Mouse (Mus musculus) cortical plate, adult 2 months (tissue): ENCODE data around the gene Anp32e. TPM values are rescaled to one million over a fixed set of nuclear protein-coding genes. Genes with fewer than 3 reads are reported as not detected.
"Not testable (repeated sequence)": the region's sequence is repeated elsewhere in the genome, so short reads cannot be mapped to it uniquely, and the experiment has no call there.

Experiments used
- H3K27ac ChIP-seq: fragments of 200-500 bp; 2 replicates; pipeline ENCODE4 v1.5.1; 2012; ENCODE audit warnings: low read length, control low read depth, inconsistent platforms; ENCODE audit not compliant: insufficient read depth
- H3K4me1 ChIP-seq: fragments of 200-500 bp; 2 replicates; pipeline ENCODE4 v1.6.1; 2011; ENCODE audit warnings: low read length; ENCODE audit not compliant: control insufficient read depth, insufficient read depth
- H3K4me3 ChIP-seq: fragments of 200-500 bp; 2 replicates; pipeline ENCODE4 v1.5.1; 2011; ENCODE audit warnings: mild to moderate bottlenecking, low read length, control low read depth; ENCODE audit not compliant: insufficient read depth
- CTCF ChIP-seq: fragments of 200-500 bp; IDR thresholded peaks from 2 replicates; pipeline ENCODE4 v1.5.1; 2011; ENCODE audit warnings: mild to moderate bottlenecking, control low read depth, low read length; ENCODE audit not compliant: insufficient read depth; ENCODE audit errors: extremely low read depth
- POLR2A ChIP-seq: fragments of 200-500 bp; IDR thresholded peaks from 2 replicates; pipeline ENCODE4 v1.6.1; 2011; ENCODE audit warnings: mild to moderate bottlenecking, low read length, control low read depth; ENCODE audit not compliant: insufficient read depth; ENCODE audit errors: extremely low read depth
- polyA plus RNA-seq: library from polyadenylated mRNA; depleted of rRNA; stranded (reverse); fragments of >200 nt; gene quantifications from 2 replicates; pipeline ENCODE4 v1.2.3, GENCODE M21; 2012

The Anp32e gene
- polyA plus RNA-seq, 1 experiment = 69.8 TPM

DNA sequence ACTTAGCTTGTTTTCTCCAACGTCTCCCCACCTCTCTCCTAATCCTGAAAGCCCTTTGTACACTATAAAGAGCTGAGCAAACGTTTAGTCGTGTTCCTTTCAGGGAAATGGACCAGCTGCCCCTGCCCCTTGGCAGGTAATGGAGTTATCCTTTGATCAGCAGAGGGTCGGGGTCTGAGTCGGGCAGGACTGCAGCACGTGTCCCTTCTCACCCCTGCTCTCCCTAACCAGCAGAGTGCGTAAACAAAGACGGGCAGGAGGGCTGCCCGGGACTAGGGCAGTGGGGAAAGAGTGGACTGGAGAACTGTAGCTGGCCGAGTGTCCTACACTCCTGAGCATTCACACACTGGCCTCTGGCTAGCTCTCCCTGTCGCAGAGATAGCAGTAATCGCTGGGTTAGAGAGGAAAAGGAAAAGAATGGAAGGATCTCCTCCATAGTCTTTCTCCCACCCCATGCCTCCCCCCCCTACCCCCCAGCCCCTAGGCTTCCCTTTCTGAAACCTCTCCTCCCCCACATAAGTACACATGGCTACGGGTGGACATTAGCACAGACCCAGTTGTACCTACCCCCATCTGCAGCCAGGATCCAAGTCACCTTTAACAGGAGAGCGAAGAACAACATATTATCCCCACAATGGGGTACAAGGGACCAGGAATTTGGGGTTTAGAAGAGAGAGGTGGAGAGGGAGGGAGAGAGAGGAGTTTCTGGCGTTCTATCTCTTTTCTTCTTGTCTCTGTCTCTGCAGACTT lies 25.1 kb upstream of the Anp32e start:
- H3K4me3 ChIP-seq = peak overlapping the region; percentile 15
- H3K27ac ChIP-seq = peak overlapping the region; percentile 87
- no peak for TF ChIP-seq POLR2A
- TF ChIP-seq CTCF = no peak
- H3K4me1 ChIP-seq = no peaks in the 10 kb centered on the region

DNA sequence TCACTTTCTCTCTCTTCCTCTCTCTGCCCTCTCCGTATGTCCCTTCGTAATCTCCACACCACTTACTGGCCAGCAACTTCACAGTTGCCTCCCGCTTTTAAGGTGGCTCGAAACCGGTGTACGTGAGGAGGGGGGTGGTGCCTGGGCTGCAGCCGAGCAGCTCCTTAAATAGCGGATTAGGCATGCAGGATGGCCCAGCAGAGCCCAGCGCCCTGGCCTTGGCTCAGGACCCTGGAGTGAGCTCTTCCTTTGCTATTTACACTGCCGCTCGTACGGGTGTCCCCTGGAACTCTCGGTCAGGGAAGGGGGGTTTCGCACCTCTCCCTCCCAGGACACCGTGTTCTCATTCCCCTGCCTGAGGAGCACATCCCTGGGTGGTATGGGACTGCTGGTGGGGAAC lies 24.5 kb upstream of the Anp32e start, which contains the start of gene Car14:
TSS of gene Car14 (minus strand) at position 124 of the 400 bp plus-strand sequence.
- TF ChIP-seq CTCF = no peak
- peak within 1 kb of the TSS; percentile 87 for H3K27ac ChIP-seq
- peak within 1 kb of the TSS; percentile 15 for H3K4me3 ChIP-seq
- H3K4me1 ChIP-seq = no peaks in the 10 kb centered on the region

DNA sequence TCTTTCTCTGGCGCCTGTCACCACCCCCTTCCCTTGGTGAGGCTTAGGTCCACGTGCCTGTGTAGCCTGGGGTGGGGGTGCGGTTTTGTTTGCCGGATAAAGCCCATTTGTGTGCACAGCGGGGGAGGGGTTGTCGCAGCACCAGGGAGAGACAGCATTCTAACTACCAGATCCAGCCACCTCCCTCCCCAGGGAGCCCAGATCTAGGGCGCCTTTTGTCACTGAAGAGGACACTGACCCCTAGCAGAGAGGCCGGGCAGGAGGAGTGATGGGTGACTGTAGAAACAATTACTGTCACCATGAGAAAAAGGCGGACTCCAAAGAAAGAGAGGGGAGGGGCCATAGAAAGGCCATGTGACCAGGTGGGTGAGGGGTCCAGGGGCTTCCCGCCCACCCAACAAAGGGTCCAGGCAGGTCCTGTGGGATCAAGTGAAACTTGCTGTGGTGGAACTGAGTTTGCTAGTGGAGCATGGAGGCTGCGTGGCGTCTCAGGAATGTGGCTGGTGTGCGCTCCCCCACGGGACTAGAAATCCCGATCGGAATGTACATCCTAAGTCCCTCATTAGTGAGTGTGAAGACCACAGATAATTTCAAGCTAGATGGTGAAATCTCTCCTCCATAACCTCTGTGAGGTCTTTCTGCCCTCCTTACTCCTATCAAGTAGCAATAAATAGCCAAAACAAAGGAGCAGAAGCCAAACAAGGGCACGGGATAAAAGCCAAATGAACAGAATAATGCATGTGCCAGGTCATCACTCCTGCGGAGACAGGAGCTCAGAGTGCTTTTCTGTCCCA lies 23.7 kb upstream of the Anp32e start:
- Histone ChIP-seq H3K4me3 (peak overlapping the region; percentile 15), H3K27ac (peak overlapping the region; percentile 78), H3K4me1 (no peaks in the 10 kb centered on the region)
- 0 out of 2 replicates have a peak, but pooled peaks have one; percentile 28 for TF ChIP-seq POLR2A
- TF ChIP-seq CTCF = no peak

DNA sequence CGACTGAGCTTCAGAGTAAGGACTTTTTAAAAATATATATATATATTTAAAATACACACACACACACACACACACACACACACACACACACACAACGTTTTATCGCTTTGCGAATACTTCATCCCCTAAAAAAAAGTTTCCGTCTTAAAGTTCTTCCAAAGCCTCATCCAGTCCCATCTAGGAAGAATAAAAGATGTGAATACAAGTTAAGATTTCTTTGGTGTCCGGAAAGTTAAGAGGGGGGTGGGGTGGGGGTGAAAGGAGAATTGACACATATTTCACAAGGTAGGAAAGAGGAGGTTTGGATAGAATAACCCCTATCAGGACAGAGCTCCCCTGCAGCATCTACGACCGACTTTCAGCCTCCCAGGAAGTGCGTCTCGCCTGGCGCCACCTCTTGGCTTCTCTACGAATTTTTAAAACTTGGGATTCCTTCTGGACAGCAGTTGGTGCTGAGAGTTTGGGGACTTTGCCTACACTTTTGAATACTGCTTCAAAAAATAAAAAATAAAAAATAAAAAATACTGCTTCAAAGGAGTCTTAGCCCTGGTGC lies 23.0 kb upstream of the Anp32e start:
- no peak overlapping the region for H3K27ac ChIP-seq
- no peak overlapping the region for H3K4me3 ChIP-seq
- H3K4me1 ChIP-seq = no peaks in the 10 kb centered on the region
- TF ChIP-seq POLR2A = no peak
- TF ChIP-seq CTCF = peak; percentile 50; the same call in 1 of the 2 replicates

DNA sequence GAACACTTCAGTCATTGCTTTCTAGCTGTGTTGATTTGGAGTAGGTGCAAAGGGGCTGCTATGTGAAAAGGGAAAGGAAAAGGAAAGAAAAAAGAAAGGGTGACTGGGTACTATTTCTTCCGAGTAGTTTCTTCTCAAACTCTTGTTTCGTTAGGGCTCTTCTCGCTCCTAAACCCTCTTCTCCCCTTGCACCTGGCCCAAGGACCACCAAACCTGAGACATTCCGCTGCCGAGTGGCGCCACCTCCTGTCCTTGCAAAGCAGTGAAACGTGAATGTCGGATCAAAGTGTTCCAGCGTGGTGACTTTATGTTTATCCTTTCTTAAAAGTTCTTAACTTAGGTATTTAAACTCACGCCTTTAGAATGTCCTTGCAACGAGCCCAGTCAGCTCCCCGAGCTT lies 22.2 kb upstream of the Anp32e start:
- no peak overlapping the region for H3K27ac ChIP-seq
- no peaks in the 10 kb centered on the region for H3K4me1 ChIP-seq
- H3K4me3 ChIP-seq = no peak overlapping the region
- no peak for TF ChIP-seq POLR2A
- peak; percentile 80 for TF ChIP-seq CTCF

DNA sequence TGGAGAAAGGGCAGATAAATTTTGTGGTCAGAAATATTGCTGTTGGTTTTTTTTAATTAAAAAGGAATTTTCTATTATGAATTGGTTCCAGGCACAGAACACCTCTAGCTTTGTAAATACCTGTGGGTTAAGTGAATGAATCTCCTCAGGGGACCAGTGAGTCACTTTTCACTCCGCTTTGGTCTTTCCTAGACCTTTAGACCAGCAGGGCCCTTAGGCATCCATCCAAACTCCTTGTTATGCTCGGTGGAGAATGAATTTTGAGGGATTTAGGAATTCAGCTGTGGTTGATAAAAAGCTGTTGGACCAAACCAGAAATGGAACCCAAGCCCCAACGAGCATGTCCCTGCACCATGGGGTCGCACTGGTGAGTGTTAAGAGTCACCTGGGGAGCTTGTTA lies 21.4 kb upstream of the Anp32e start:
- H3K4me3 ChIP-seq = no peak overlapping the region
- no peak for TF ChIP-seq POLR2A
- TF ChIP-seq CTCF = no peak
- H3K4me1 ChIP-seq = no peaks in the 10 kb centered on the region
- no peak overlapping the region for H3K27ac ChIP-seq

DNA sequence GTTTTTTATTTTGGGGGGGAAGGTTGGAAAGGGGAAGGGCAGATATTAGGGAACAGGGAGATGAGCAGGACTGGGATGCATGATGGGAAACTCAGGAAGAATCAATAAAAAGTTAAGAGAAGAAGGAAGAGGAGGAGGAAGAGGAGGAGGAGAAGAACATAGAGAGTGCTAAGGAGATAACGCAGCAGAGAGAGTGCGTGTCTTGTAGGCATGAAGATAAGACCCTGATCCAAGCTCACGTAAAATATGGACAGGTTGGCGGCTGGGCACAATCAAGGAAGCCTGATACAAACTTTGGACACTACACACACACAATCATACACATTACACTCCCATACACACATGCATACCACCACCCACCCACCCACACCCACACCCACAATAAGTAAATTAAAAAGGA lies 14.3 kb upstream of the Anp32e start:
- Histone ChIP-seq H3K4me1 (no peaks in the 10 kb centered on the region), H3K27ac (no peak overlapping the region), H3K4me3 (no peak overlapping the region)
- no peak for TF ChIP-seq POLR2A
- TF ChIP-seq CTCF = no peak

DNA sequence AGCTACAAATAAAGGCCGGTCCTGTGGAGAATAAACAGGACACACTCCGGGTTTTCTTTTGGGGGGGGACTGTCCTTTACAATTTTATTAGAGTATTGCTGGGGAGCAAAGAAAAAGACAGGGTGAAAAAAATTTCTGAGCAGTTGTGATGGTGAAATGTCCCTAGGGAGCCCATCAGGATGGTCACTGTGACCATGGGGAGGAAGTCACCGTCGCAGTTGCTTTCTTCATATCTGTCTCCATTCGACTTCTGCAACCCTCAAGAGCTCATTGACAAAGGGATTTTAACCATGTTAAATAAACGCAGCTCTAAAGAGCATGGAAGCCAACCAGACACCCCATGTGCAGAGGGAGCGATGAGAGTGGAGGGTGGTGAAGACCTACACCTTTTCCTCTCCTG lies 12.3 kb upstream of the Anp32e start:
- TF ChIP-seq POLR2A = no peak
- Histone ChIP-seq H3K4me1 (no peaks in the 10 kb centered on the region), H3K27ac (no peak overlapping the region), H3K4me3 (no peak overlapping the region)

DNA sequence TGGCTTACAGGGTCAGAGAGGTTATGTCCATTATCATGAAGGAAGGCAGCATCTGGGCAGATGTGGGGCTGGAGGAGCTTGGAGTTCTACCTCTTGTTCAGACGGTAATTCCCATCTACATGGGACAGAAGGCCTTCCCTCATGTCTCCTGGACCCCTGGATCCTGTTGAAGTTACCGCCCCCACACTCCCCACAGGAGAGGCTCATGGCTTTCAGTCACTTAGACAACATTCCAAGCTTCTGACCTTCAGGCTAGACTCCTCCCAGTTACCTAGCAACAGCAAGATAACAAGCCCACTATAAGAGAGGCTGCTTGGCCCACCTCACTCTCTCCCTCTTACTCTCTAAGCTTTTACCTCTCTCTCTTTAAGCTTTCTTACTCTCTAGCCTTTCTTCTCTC lies 8.5 kb upstream of the Anp32e start:
- H3K27ac ChIP-seq, H3K4me1 ChIP-seq, H3K4me3 ChIP-seq: not testable (repeated sequence)

DNA sequence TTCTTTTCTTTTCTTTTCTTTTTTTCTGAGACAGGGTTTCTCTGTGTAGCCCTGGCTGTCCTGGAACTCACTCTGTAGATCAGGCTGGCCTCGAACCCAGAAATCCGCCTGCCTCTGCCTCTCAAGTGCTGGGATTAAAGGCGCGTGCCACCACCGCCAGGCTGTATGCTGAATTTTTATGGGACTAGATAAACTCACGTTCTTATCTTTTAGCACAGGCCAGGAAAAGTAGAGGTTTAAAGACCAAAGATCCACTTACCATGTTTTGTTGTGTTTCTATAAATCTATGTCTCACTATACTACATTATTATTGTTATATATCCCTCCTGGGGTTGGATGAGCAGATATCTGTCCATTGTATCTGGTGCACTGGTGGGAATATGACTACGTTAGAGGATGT lies 5.6 kb upstream of the Anp32e start:
- not testable (repeated sequence) for H3K4me3 ChIP-seq, H3K4me1 ChIP-seq, H3K27ac ChIP-seq
